Mouse (Mus musculus) MEL (cell line): Measurements from ENCODE around the gene AW146154. TPM values are rescaled to one million over a fixed set of nuclear protein-coding genes. Genes with fewer than 3 reads are reported as not detected.
"Not testable (repeated sequence)": the region's sequence is repeated elsewhere in the genome, so short reads cannot be mapped to it uniquely, and the experiment has no call there.

Experiments
- DNase-seq: peaks from one replicate; pipeline ENCODE4 v3.0.0; 2011; ENCODE audit warnings: low read depth, low spot score
- H3K27ac ChIP-seq: 2 replicates; pipeline ENCODE4 v1.5.1; 2012; ENCODE audit warnings: low read depth, mild to moderate bottlenecking, control low read depth, low read length, moderate library complexity; ENCODE audit not compliant: control insufficient read depth
- H3K27me3 ChIP-seq, 2 experiments: fragments of 150-350 bp in 1 of 2; sonication (generic) in 1 of 2; 2 replicates each; pipeline ENCODE4 v1.6.1; 2012; ENCODE audit warnings: low read length in 2 of 2, mild to moderate bottlenecking in 2 of 2, improper control_type of control experiment in 1 of 2, moderate library complexity in 1 of 2; ENCODE audit not compliant: insufficient read depth in 2 of 2, control insufficient read depth in 1 of 2
- H3K36me3 ChIP-seq, 2 experiments: 2 replicates each; pipeline ENCODE4 v1.6.1; 2012 to 2014; ENCODE audit warnings: low read length in 2 of 2, improper control_type of control experiment in 1 of 2, inconsistent platforms in 1 of 2, mild to moderate bottlenecking in 1 of 2; ENCODE audit not compliant: insufficient read depth in 2 of 2, control insufficient read depth in 1 of 2
- H3K4me1 ChIP-seq, 2 experiments: fragments of 150-350 bp in 1 of 2; sonication (generic) in 1 of 2; 2 replicates each; pipeline ENCODE4 v1.6.1; 2012; ENCODE audit warnings: low read length in 2 of 2, improper control_type of control experiment in 1 of 2, mild to moderate bottlenecking in 1 of 2; ENCODE audit not compliant: insufficient read depth in 2 of 2, control insufficient read depth in 1 of 2
- H3K4me3 ChIP-seq, 2 experiments: fragments of 150-350 bp in 1 of 2; sonication (generic) in 1 of 2; 2 replicates each; pipeline ENCODE4 v1.5.1; 2012; ENCODE audit warnings: low read depth in 2 of 2, low read length in 2 of 2, mild to moderate bottlenecking in 2 of 2, moderate library complexity in 2 of 2, control low read depth in 1 of 2, improper control_type of control experiment in 1 of 2; ENCODE audit not compliant: control insufficient read depth in 1 of 2, insufficient read depth in 1 of 2
- H3K79me2 ChIP-seq: 2 replicates; pipeline ENCODE4 v1.6.1; 2012; ENCODE audit warnings: mild to moderate bottlenecking, low read length, moderate library complexity; ENCODE audit not compliant: control insufficient read depth, poor library complexity, insufficient read depth
- H3K9ac ChIP-seq: 2 replicates; pipeline ENCODE4 v1.6.1; 2012; ENCODE audit warnings: low read depth, mild to moderate bottlenecking, control low read depth, low read length, moderate library complexity; ENCODE audit not compliant: control insufficient read depth, poor library complexity, severe bottlenecking
- H3K9me3 ChIP-seq: fragments of 150-350 bp; sonication (generic); replicated peaks from 2 replicates; pipeline ENCODE4 v1.6.1; 2012; ENCODE audit warnings: mild to moderate bottlenecking, low read length, improper control_type of control experiment, moderate library complexity; ENCODE audit not compliant: insufficient read depth
- CHD1 ChIP-seq: IDR thresholded peaks from 2 replicates; pipeline ENCODE4 v1.6.1; 2012; ENCODE audit warnings: low read depth, mild to moderate bottlenecking, inconsistent platforms, low read length, improper control_type of control experiment
- CTCF ChIP-seq, 3 experiments: IDR thresholded peaks in 2 of 3; conservative IDR thresholded peaks in 1 of 3; 2 replicates each; pipeline ENCODE4 v1.5.1; 2011 to 2012; ENCODE audit warnings: low read length in 3 of 3, low read depth in 2 of 3, mild to moderate bottlenecking in 2 of 3, improper control_type of control experiment in 1 of 3, inconsistent platforms in 1 of 3, mixed read lengths in 1 of 3, moderate library complexity in 1 of 3; ENCODE audit not compliant: control insufficient read depth in 1 of 3, insufficient read depth in 1 of 3, poor library complexity in 1 of 3, severe bottlenecking in 1 of 3
- ELF1 ChIP-seq: IDR thresholded peaks from 2 replicates; pipeline ENCODE4 v1.6.1; 2014; ENCODE audit warnings: low read depth, mild to moderate bottlenecking, inconsistent platforms, low read length, improper control_type of control experiment, moderate library complexity
- JUND ChIP-seq: IDR thresholded peaks from 2 replicates; pipeline ENCODE4 v1.6.1; 2011; ENCODE audit warnings: low read depth, mild to moderate bottlenecking, improper control_type of control experiment, low read length
- KAT2A ChIP-seq: conservative IDR thresholded peaks from 2 replicates; pipeline ENCODE4 v1.6.1; 2012; ENCODE audit warnings: low read depth, low read length, improper control_type of control experiment, inconsistent platforms
- MAFK ChIP-seq: IDR thresholded peaks from 2 replicates; pipeline ENCODE4 v1.6.1; 2011; ENCODE audit warnings: low read depth, mild to moderate bottlenecking, low read length, improper control_type of control experiment, borderline replicate concordance
- MAX ChIP-seq: IDR thresholded peaks from 2 replicates; pipeline ENCODE4 v1.6.1; 2011; ENCODE audit warnings: low read length, improper control_type of control experiment
- MAZ ChIP-seq: IDR thresholded peaks from 2 replicates; pipeline ENCODE4 v1.6.1; 2012; ENCODE audit warnings: low read depth, mild to moderate bottlenecking, inconsistent platforms, low read length, improper control_type of control experiment
- MXI1 ChIP-seq: IDR thresholded peaks from 2 replicates; pipeline ENCODE4 v1.6.1; 2011; ENCODE audit warnings: mild to moderate bottlenecking, low read depth, low read length, improper control_type of control experiment
- MYB ChIP-seq: IDR thresholded peaks from 2 replicates; pipeline ENCODE4 v1.6.1; 2011; ENCODE audit warnings: mild to moderate bottlenecking, low read depth, low read length, improper control_type of control experiment
- NELFE ChIP-seq: IDR thresholded peaks from 2 replicates; pipeline ENCODE4 v1.6.1; 2011; ENCODE audit warnings: low read depth, low read length, improper control_type of control experiment
- RCOR1 ChIP-seq: IDR thresholded peaks from 2 replicates; pipeline ENCODE4 v1.6.1; 2012; ENCODE audit warnings: low read depth, mild to moderate bottlenecking, inconsistent platforms, low read length, improper control_type of control experiment
- SIN3A ChIP-seq: IDR thresholded peaks from 2 replicates; pipeline ENCODE4 v1.6.1; 2012; ENCODE audit warnings: low read length, improper control_type of control experiment, inconsistent platforms
- SMC3 ChIP-seq: IDR thresholded peaks from 2 replicates; pipeline ENCODE4 v1.6.1; 2011; ENCODE audit warnings: low read depth, low read length, improper control_type of control experiment
- polyA plus RNA-seq, 2 experiments: library from polyadenylated mRNA; stranded (reverse) in 1 of 2; unstranded in 1 of 2; fragments of >175 nt in 1 of 2; fragments of >200 nt in 1 of 2; gene quantifications; 2 replicates each; pipeline versions ENCODE4 v1.2.1 to v1.2.4; 2012; ENCODE audit warnings: low replicate concordance in 2 of 2, low read depth in 1 of 2; ENCODE audit not compliant: insufficient read length in 2 of 2, insufficient read depth in 1 of 2, missing spikeins in 1 of 2
- total RNA-seq: library from RNA; depleted of rRNA; stranded (reverse); fragments of 300-350 nt; gene quantifications from 2 replicates; pipeline ENCODE4 v1.2.3, GENCODE M21; 2012

Gene AW146154
- total and polyA plus RNA-seq, 3 experiments: 2.4 to 227 (median 3.9) TPM

- DNase-seq: no peak
- 0 out of 4 replicates have a peak, but pooled peaks cover 0 to 2% of the 10 kb centered on the region in 2 experiments for H3K36me3 ChIP-seq
- no peak overlapping the region for H3K9ac ChIP-seq
- peaks cover 1% of the 10 kb centered on the region; the same call in 1 of the 2 replicates for H3K79me2 ChIP-seq
- H3K9me3 ChIP-seq: no peaks in the 10 kb centered on the region
- no peaks in the 10 kb centered on the region for H3K27me3 ChIP-seq
- no peak overlapping the region for H3K27ac ChIP-seq
- H3K4me3 ChIP-seq: no peak overlapping the region
- TF ChIP-seq MAZ (no peak), ELF1 (no peak), SMC3 (no peak), MAX (no peak), SIN3A (no peak), MXI1 (no peak), CHD1 (no peak), CTCF (IDR thresholded peaks at IDR 0.05 in 2 of 3, conservative IDR thresholded peaks at IDR 0.05 in 1 of 3; ENCODE audit: control insufficient read depth in 1 of 3, insufficient read depth in 1 of 3, low read depth in 2 of 3, low read length in 3 of 3, poor library complexity in 1 of 3, severe bottlenecking in 1 of 3) (no peak), KAT2A (no peak), JUND (no peak)
- no peaks in the 10 kb centered on the region for H3K4me1 ChIP-seq
Observed at GRCm38 (mm10) chr7:41502402-41502801, 2.7 kb upstream of the AW146154 start.

GRCm38 (mm10) chr7:41500151-41500934 lies 653 bp upstream of the AW146154 start:
- 0 out of 4 replicates have a peak, but pooled peaks cover 0 to 2% of the 10 kb centered on the region in 2 experiments for H3K36me3 ChIP-seq
- TF ChIP-seq NELFE (peak; percentile 29; the same call in 1 of the 2 replicates), SIN3A (peak; percentile 4; the same call in 1 of the 2 replicates), CTCF (IDR thresholded peaks at IDR 0.05 in 2 of 3, conservative IDR thresholded peaks at IDR 0.05 in 1 of 3; ENCODE audit: control insufficient read depth in 1 of 3, insufficient read depth in 1 of 3, low read depth in 2 of 3, low read length in 3 of 3, poor library complexity in 1 of 3, severe bottlenecking in 1 of 3) (peak; percentile 25 to 52 (median 36); a peak in 5 of 6 replicates), SMC3 (peak; percentile 30), MYB (no peak), RCOR1 (no peak), MAFK (no peak)
- peak; percentile 82 for DNase-seq
- H3K9ac ChIP-seq: peak overlapping the region; percentile 77
- no peaks in the 10 kb centered on the region for H3K4me1 ChIP-seq
- H3K27ac ChIP-seq: peak overlapping the region; percentile 76
- no peaks in the 10 kb centered on the region for H3K9me3 ChIP-seq
- H3K27me3 ChIP-seq: no peaks in the 10 kb centered on the region
- H3K4me3 ChIP-seq: peak overlapping the region; percentile 76 to 87
- peaks cover 1% of the 10 kb centered on the region; the same call in 1 of the 2 replicates for H3K79me2 ChIP-seq

GRCm38 (mm10) chr7:41499018-41499388 lies 687 bp downstream of the AW146154 start:
- H3K27me3 ChIP-seq, H3K4me1 ChIP-seq, H3K36me3 ChIP-seq, H3K79me2 ChIP-seq, H3K9me3 ChIP-seq, DNase-seq: not testable (repeated sequence)
- Histone ChIP-seq H3K27ac (peak overlapping the region; percentile 47), H3K4me3 (peak overlapping the region; percentile 76 to 87), H3K9ac (peak overlapping the region; percentile 63)

GRCm38 (mm10) chr7:41498464-41498863 lies 1.2 kb downstream of the AW146154 start:
- DNase-seq, H3K36me3 ChIP-seq, H3K27ac ChIP-seq, H3K9me3 ChIP-seq, H3K79me2 ChIP-seq, H3K4me1 ChIP-seq, H3K27me3 ChIP-seq: not testable (repeated sequence)
- Histone ChIP-seq H3K4me3 (peak overlapping the region in 1 of 2 experiments; percentile 76; a peak in 3 of 4 replicates), H3K9ac (peak overlapping the region; percentile 63)
